Comparison of ENCODE assay signal across 8 mouse cellular contexts in genomic region chr5:137510014-137510501, GRCm38 (mm10). TPM values are rescaled to one million over a fixed set of nuclear protein-coding genes. Genes with fewer than 3 reads are reported as not detected.
DNase-seq lines count a peak whose midpoint lies in the region; ATAC-seq and TF ChIP-seq lines count a peak whose summit lies in the region.

No protein-coding gene starts in this region.

- peaks cover 43% of the 10 kb centered on the region for H3K79me2 ChIP-seq in macrophage (ENCODE audit: inconsistent target)

- intact Hi-C loops in left cerebral cortex, adult 2 months (cut with DNase I), result loop anchor here (2.0 to 10.0 kb wide), 3 partner anchors 23 to 237 kb away; partner anchors contain the start of genes Epo, Gnb2 and Tsc22d4

- no peak for TF ChIP-seq CTCF in left cerebral cortex, adult 2 months (IDR thresholded peaks at IDR 0.05)

- peak overlapping the region; percentile 99 for H3K9ac ChIP-seq in hindbrain, embryonic 14.5 days

- H3K36me3 ChIP-seq in hindbrain, embryonic 14.5 days (replicated peaks; ENCODE audit: control insufficient read depth, insufficient read depth), result no peaks in the 10 kb centered on the region; the same call in 1 of the 2 replicates
- H3K36me3 ChIP-seq in macrophage (ENCODE audit: inconsistent target), result no peaks in the 10 kb centered on the region

- peak; percentile 83 for DNase-seq in NIH3T3 (ENCODE audit: low read depth)
- peak; percentile 89 to 92 for DNase-seq in cerebellum, postnatal 25 days
- DNase-seq in gastrocnemius, adult 18-20 months (ENCODE audit: low spot score), result peak; percentile 76
- peak; percentile 75 for DNase-seq in hindbrain, embryonic 14.5 days (ENCODE audit: low spot score)
- peak; percentile 81 to 83 for DNase-seq in left cerebral cortex, adult 2 months (ENCODE audit: extremely low spot score in 1 of 2, low spot score in 2 of 2)
- DNase-seq in retina, postnatal 1 day, result peak; percentile 84
- DNase-seq in urinary bladder, adult 2 months (ENCODE audit: low spot score), result peak; percentile 85

- no peaks in the 10 kb centered on the region for H3K9me3 ChIP-seq in hindbrain, embryonic 14.5 days (ENCODE audit: control insufficient read depth, low read length)

- H3K27ac ChIP-seq in hindbrain, embryonic 14.5 days, result peak overlapping the region; percentile 90
- H3K27ac ChIP-seq in left cerebral cortex, adult 2 months, result peak overlapping the region; percentile 90
- 0 out of 2 replicates have a peak overlapping the region, but pooled peaks have one; percentile 21 for H3K27ac ChIP-seq in macrophage

- peak; percentile 75 for ATAC-seq in hindbrain, embryonic 14.5 days (ENCODE audit: low FRiP score)

- WGBS in hindbrain, embryonic 14.5 days, result under 1% methylated on average over 30 of the region's 52 CpGs
- WGBS in macrophage (ENCODE audit: missing documents), result 3% methylated on average over 28 of the region's 52 CpGs

- H3K27me3 ChIP-seq in hindbrain, embryonic 14.5 days (ENCODE audit: control insufficient read depth, insufficient read depth, low read length), result no peaks in the 10 kb centered on the region

- H3K4me1 ChIP-seq in hindbrain, embryonic 14.5 days (replicated peaks; ENCODE audit: control insufficient read depth, insufficient read depth, low read length), result peaks cover 34% of the 10 kb centered on the region

- peak overlapping the region; percentile 100 for H3K4me3 ChIP-seq in hindbrain, embryonic 14.5 days (replicated peaks; ENCODE audit: low read length)
- peak overlapping the region; percentile 76 for H3K4me3 ChIP-seq in left cerebral cortex, adult 2 months
- H3K4me3 ChIP-seq in macrophage (ENCODE audit: inconsistent target), result peak overlapping the region; percentile 30

- H3K4me2 ChIP-seq in hindbrain, embryonic 14.5 days (replicated peaks), result peak overlapping the region; percentile 97

RNA-seq across cellular contexts. Expression of gene Pop7, which starts 7.7 kb away (rescaled TPM):
- total RNA-seq in gastrocnemius, adult 18-20 months (2021), result 10 to 100 TPM in 1 of 2 experiments, 1 to 10 TPM in 1; 8.9 to 10.8 TPM
- polyA plus RNA-seq in hindbrain, embryonic 14.5 days (2014; fragmentation: Nextera tagmentation; extraction: Ambion mirVana), result 78.4 and 87.3 TPM in 2 replicates
- total RNA-seq in left cerebral cortex, adult 2 months (2021), result 10 to 100 TPM; 30.4 to 35.9 TPM
- 10 to 100 TPM in 1 of 26 experiments, 1 to 10 TPM in 25; 2.6 to 10.1 (median 5.6) TPM for total RNA-seq in macrophage (2018; cell fraction: chromatin; rRNA removed)
- total RNA-seq in macrophage (2018; cell fraction: cytosol; rRNA removed), result 10 to 100 TPM; 17.5 to 26.2 (median 20.6) TPM
- total RNA-seq in macrophage (2018; cell fraction: nucleus; rRNA removed), result 10 to 100 TPM in 12 of 26 experiments, 1 to 10 TPM in 14; 4.6 to 17.1 (median 9.2) TPM
- polyA plus RNA-seq in macrophage (2018), result 7.6 to 26.0 TPM (median 19.4 TPM) in 3 replicates
- 23.4 and 29.6 TPM in 2 replicates for polyA plus RNA-seq in urinary bladder, adult 2 months (2012; rRNA removed)

RNA-seq across cellular contexts. Expression of gene Gigyf1, which starts 8.3 kb away (rescaled TPM):
- total RNA-seq in gastrocnemius, adult 18-20 months (2021), result 10 to 100 TPM; 19.9 to 23.5 TPM
- polyA plus RNA-seq in hindbrain, embryonic 14.5 days (2014; fragmentation: Nextera tagmentation; extraction: Ambion mirVana), result 14.2 and 16.0 TPM in 2 replicates
- 10 to 100 TPM; 58.1 to 59.9 TPM for total RNA-seq in left cerebral cortex, adult 2 months (2021)
- 100 to 1,000 TPM in 20 of 26 experiments, 10 to 100 TPM in 6; 71.0 to 222 (median 122) TPM for total RNA-seq in macrophage (2018; cell fraction: chromatin; rRNA removed)
- total RNA-seq in macrophage (2018; cell fraction: cytosol; rRNA removed), result 10 to 100 TPM in 24 of 26 experiments, 1 to 10 TPM in 2; 8.2 to 26.3 (median 17.5) TPM
- total RNA-seq in macrophage (2018; cell fraction: nucleus; rRNA removed), result 100 to 1,000 TPM in 2 of 26 experiments, 10 to 100 TPM in 24; 28.0 to 116 (median 53.6) TPM
- 8.7 to 17.9 TPM (median 11.5 TPM) in 3 replicates for polyA plus RNA-seq in macrophage (2018)
- 32.4 and 34.7 TPM in 2 replicates for polyA plus RNA-seq in urinary bladder, adult 2 months (2012; rRNA removed)

RNA-seq across cellular contexts. Expression of gene Epo, which starts 23.0 kb away (rescaled TPM):
- total RNA-seq in gastrocnemius, adult 18-20 months (2021), result not detected
- not detected in 2 replicates for polyA plus RNA-seq in hindbrain, embryonic 14.5 days (2014; fragmentation: Nextera tagmentation; extraction: Ambion mirVana)
- not detected for total RNA-seq in left cerebral cortex, adult 2 months (2021)
- not detected for total RNA-seq in macrophage (2018; cell fraction: chromatin; rRNA removed)
- total RNA-seq in macrophage (2018; cell fraction: cytosol; rRNA removed), result not detected
- total RNA-seq in macrophage (2018; cell fraction: nucleus; rRNA removed), result not detected
- not detected in 3 replicates for polyA plus RNA-seq in macrophage (2018)
- polyA plus RNA-seq in urinary bladder, adult 2 months (2012; rRNA removed), result not detected in 2 replicates

RNA-seq across cellular contexts. Expression of gene Gnb2, which starts 23.3 kb away (rescaled TPM):
- total RNA-seq in gastrocnemius, adult 18-20 months (2021), result 100 to 1,000 TPM; 111 to 134 TPM
- polyA plus RNA-seq in hindbrain, embryonic 14.5 days (2014; fragmentation: Nextera tagmentation; extraction: Ambion mirVana), result 593 and 621 TPM in 2 replicates
- 100 to 1,000 TPM; 570 to 583 TPM for total RNA-seq in left cerebral cortex, adult 2 months (2021)
- 100 to 1,000 TPM; 153 to 413 (median 282) TPM for total RNA-seq in macrophage (2018; cell fraction: chromatin; rRNA removed)
- 100 to 1,000 TPM; 299 to 454 (median 389) TPM for total RNA-seq in macrophage (2018; cell fraction: cytosol; rRNA removed)
- total RNA-seq in macrophage (2018; cell fraction: nucleus; rRNA removed), result 100 to 1,000 TPM; 187 to 398 (median 299) TPM
- polyA plus RNA-seq in macrophage (2018), result 139 to 347 TPM (median 316 TPM) in 3 replicates
- polyA plus RNA-seq in urinary bladder, adult 2 months (2012; rRNA removed), result 363 and 433 TPM in 2 replicates

RNA-seq across cellular contexts. Expression of gene Zan, which starts 33.2 kb away (rescaled TPM):
- under 1 TPM in 1 of 2 experiments, not detected in 1; 0.07 TPM for total RNA-seq in gastrocnemius, adult 18-20 months (2021)
- polyA plus RNA-seq in hindbrain, embryonic 14.5 days (2014; fragmentation: Nextera tagmentation; extraction: Ambion mirVana), result 0.14 and 0.17 TPM in 2 replicates
- total RNA-seq in left cerebral cortex, adult 2 months (2021), result under 1 TPM; 0.30 to 0.38 TPM
- under 1 TPM in 21 of 26 experiments, not detected in 5; 0.06 to 0.55 (median 0.19) TPM for total RNA-seq in macrophage (2018; cell fraction: chromatin; rRNA removed)
- under 1 TPM in 7 of 26 experiments, not detected in 19; under 0.01 to 0.03 (median under 0.01) TPM for total RNA-seq in macrophage (2018; cell fraction: cytosol; rRNA removed)
- total RNA-seq in macrophage (2018; cell fraction: nucleus; rRNA removed), result under 1 TPM in 14 of 26 experiments, not detected in 12; 0.04 to 0.59 (median 0.10) TPM
- polyA plus RNA-seq in macrophage (2018), result 0.01 to 0.05 TPM in 2 of 3 replicates, not detected in the other
- 0.11 and 0.15 TPM in 2 replicates for polyA plus RNA-seq in urinary bladder, adult 2 months (2012; rRNA removed)

Comparison
In these comparisons a context has a peak if more than half of its experiments do, and no peak if none do; other contexts are left out.
1. Peak in every context shown above with its lines: DNase-seq, ATAC-seq, H3K4me3 ChIP-seq and H3K27ac ChIP-seq.
2. H3K27ac ChIP-seq: peak in every context shown above with its lines; median percentile 90 in hindbrain, embryonic 14.5 days; 90 in left cerebral cortex, adult 2 months; 21 in macrophage.
3. H3K4me3 ChIP-seq: peak in every context shown above with its lines; median percentile 100 in hindbrain, embryonic 14.5 days; 76 in left cerebral cortex, adult 2 months; 30 in macrophage.